Mouse (Mus musculus) cerebellum, adult 8-10 months (tissue): ENCODE results near the gene Acsl5.

Source experiments
- DNase-seq: peaks from one replicate; pipeline ENCODE4 v3.0.0; 2022

The Acsl5 gene

DNA sequence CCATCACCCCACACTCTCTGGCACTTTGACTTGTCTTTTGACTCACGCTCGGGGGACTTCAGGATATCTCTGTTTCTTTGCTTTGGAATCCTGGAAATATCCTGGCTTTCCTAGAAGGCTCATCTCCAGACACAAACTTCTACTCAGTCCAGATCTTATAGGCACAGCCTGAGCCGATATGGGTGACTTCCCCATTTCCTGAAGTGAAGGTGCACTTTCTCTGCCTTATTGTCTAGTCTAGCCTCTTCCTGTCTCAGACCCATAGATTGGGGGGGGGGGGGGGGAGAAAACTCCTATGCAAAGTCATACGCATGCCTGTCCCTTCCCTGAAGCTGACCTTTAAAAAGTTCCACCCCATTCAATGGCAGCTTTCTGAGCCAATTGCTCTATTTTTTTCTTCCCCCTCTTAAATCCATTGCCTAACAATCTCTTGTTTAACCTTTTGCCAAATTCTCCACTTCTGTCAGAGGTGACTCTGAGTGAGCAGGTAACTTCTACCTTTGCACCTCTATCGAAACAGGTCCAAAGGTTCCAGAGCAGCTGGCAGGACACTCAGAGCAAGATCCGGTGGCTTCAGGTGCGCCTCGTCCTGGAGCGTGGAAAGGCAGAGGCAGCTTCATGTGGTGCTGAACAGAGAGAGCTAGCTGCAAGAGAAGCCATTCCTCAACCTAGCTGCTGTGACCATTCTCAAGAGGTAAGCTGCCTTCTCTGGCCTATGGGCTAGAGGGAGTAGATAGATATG is at the start of gene Acsl5:
Gene Acsl5, plus strand, starts transcription at position 556 of the 742 bp plus-strand sequence.
- no peak for DNase-seq

DNA sequence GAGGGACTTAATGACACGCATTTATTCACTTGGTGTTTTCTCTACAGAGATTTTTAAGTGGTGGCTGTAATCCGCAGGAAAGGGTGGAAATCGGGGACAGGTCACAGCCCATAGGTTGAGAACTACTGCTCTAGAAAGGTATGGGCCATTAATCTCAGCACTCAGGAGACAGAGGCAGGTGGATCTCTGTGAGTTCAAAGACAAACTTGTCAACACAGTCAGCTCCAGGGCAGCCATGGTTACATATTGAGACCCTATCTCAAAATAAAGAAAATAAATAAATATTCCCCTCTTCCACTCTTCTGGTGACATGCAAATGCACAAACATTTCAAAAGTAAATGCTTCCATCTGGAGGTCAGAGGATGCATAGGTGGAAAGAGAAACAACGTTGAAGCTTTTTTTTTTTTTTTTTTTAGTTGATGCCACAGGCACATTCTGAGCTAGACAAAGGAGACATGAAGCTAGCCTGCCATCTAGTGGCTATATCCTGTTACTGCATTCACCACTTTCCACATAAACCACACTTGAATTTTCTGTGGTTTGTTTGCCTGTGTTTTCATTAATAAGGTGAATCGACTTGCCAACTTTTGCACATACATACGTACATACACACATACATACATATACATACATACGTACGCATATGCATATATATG is 45.1 kb upstream of the Acsl5 start:
- DNase-seq = peak; percentile 40

- no peak for DNase-seq
Measured at GRCm38 (mm10) chr19:55207205-55207604, 44.5 kb upstream of the Acsl5 start.

DNA sequence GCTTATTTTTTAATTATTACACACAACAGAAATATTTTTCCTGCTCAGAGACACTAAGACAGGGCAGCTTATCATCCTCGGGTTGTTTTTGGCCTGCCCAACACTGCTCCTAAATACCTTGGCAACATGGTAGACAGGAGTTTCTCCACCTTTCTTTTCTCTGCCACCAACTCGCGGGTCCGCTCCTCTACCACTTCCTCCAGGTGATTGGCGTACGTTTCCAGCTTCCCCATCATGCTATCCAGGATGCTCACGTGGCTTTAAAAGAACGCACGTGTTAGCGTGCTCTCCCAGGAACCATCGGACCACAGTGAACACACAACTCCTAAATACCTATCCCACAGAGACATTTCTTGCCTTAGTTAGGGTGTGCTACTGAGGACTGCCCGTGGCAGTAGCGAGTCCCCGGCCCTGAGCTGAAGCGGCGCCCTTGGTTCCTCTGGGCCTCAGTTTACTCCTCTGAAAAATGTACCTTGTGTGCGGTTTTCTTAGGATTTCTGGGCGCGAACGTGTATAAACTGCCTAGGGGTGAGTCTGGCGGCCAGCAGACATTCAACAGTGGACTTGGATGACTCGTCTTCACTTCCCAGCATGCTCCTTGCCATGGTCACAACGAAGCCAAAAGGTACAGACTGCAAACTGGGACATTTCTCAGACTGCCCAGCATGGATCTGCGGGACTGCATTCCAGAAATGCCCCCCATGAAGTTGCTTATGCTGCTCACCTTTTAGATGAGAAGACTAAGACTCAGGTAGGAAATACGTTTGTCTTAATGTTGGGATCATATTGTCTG is 43.8 kb upstream of the Acsl5 start:
- no peak for DNase-seq

- no peak for DNase-seq
Measured at GRCm38 (mm10) chr19:55208654-55209053, 43.1 kb upstream of the Acsl5 start.

- DNase-seq = no peak
Measured at GRCm38 (mm10) chr19:55209084-55209483, 42.7 kb upstream of the Acsl5 start.

- no peak for DNase-seq
Measured at GRCm38 (mm10) chr19:55211698-55212097, 40.0 kb upstream of the Acsl5 start.

- DNase-seq = no peak
Measured at GRCm38 (mm10) chr19:55213617-55214340, 38.0 kb upstream of the Acsl5 start.

GRCm38 (mm10) chr19:55216876-55217275 is 34.9 kb upstream of the Acsl5 start:
- no peak for DNase-seq

DNA sequence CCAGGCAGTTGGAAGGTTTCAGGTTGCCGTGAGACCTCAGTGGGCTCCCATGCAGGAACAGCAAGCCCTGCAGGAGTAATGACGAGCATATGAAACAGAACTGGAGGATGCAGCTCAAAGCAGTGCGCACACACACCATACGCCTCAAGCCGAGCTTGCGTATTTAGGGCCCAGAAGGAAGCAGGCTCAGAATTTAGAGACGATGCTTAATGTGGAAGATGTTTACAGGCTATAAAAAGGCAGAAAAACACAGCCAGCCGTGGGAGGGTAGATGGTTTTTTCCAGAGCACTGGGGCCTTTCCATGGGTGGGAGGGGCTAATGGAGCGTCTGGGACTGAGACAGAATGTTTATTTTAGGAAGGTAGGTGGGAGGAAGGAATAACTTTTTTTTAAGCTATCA is 34.4 kb upstream of the Acsl5 start:
- no peak for DNase-seq

DNA sequence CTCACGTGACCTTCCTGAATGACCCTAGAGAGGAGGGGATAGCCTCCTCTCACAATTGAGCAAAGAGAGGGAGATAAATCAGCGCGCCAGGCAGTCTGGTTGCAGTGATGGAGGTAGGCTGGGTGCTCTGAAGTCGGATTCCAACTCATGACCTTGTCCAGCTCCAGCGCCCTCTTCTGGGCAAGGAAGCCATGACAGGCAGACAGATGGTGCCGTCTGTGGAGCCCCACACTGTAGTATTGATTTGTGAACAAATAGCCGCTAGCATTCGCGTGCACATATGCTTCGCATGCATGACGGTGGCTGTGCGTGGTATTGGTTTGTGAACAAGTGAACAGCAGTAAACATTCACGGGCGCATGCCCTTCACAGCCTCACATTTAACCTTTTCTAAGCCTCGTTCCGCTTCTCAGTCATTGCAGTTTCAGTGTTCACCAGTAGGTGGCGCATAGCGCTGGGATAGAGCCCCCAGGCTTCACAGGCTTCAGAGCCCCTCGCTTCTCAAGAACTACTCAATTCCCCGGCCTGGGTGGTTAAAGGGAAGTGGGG is 33.5 kb upstream of the Acsl5 start:
- peak; percentile 74 for DNase-seq

DNA sequence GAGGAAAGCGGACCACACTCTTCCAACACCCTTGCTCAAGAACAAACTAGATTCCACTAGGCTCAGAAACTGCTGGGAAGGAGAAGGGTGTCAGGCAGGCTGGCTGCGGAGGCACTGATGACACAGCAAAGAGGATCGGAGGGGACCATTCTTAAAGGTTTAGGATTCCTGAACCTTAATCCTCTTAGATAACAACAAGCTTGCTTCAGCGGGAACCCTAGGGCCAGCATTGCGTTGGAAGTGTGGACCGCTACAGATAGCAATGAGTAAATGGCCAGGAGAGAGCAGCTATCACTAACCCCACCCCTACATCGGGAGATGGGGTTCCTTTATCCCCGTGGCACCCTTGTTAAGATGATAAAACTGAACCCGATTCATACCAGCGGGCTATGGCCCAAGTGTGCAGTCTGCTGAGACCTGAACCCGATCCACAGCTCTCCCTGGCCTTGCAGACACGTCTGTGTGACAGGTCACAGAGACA is 33.0 kb upstream of the Acsl5 start:
- no peak for DNase-seq

DNA sequence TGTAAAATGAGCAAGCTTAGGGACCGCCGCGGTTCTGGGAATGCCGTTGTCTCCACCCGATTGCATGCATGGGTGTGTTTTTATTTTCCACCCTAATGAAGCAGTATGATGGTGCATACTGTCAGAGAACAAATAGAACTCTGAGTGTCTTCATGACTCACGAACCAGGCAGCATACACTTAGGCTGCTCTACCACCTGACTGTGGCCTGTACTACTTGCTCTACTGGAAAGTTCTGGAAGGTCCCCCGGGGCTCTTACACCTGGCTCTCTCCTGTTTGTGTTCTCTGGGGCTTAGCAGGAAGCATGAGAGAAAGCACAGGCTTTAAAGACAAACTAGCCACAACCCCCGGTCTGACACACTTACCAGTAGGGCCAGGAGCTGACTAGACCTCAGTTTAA is 32.4 kb upstream of the Acsl5 start:
- no peak for DNase-seq

GRCm38 (mm10) chr19:55221208-55221607 is 30.5 kb upstream of the Acsl5 start:
- no peak for DNase-seq

DNA sequence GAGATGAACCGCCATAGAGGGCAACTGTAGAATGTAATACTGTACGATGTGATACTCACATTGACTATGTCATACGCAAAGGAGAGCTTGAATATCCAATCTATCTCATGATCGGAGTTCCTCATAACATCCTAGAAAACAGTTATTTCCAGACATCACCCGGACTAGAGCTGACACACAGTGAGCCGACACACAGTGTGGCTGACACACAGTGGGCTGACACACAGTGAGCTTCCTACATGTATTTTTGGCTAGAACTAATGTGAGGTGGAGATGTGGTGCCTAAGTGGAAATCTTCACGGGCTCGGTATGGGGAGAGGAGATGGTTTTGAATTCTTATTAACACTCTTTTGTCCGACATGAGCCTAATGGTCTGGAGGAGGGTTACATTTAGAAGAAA is 29.5 kb upstream of the Acsl5 start:
- no peak for DNase-seq

DNA sequence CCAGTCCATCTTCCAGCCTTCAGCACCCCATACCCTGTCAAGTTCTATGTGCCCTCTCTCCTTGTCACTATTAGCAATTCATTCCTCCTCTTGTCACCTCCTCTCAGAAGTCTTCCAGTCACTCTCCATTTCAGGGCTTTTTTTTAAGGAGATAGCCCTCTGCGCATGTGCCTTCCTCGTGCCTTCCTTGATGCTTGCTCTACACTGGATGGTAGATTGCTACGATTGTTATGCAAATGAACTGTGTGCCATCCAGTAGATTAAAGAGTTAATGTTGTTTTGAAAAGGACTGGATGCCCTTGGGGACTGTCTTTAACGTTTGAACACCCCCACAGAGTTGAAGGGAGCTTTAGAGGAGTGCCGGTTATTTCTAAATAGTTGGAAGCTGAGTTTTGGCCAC is 25.1 kb upstream of the Acsl5 start:
- DNase-seq = no peak

DNA sequence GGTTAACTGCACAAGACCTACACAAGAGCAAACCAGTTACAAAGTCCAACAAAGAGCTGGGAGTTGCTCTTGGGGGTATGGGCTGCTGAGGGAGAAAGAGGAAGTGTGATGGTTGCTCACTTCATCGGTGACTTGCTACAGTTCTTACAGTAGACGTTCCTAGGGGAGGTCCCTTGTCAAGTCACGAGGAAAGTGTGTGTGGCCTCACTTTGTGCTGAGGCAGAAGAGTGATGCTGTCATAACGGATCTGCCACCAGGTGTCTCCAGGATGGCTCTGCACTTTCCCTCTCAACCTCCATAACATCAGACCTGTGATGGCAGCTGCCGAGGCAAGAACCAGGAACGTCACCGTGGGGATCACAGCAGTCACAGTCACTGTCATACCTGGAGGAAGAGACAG is 24.6 kb upstream of the Acsl5 start:
- no peak for DNase-seq

GRCm38 (mm10) chr19:55231081-55231480 is 20.7 kb upstream of the Acsl5 start:
- DNase-seq = no peak

- DNase-seq = no peak
Measured at GRCm38 (mm10) chr19:55232136-55232535, 19.6 kb upstream of the Acsl5 start.

DNA sequence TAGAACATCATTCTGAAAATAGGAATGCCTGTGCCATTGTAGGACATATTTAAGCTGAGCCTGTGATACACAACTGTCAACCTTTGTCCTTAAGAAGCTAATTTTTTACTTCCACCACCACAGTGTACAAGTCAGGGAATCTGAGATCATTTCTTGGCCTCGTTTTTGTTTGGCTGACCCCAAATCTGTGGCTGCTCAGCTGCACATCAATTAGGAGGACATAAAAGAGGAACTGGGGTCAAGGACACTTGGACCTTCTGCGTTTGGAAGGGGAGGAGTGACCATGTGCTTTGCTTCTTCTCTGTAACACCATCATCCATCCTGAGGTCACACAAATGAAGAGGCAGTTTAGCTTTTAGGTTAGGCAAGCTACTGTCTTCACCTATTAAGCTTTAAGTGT is 15.7 kb upstream of the Acsl5 start:
- no peak for DNase-seq

DNA sequence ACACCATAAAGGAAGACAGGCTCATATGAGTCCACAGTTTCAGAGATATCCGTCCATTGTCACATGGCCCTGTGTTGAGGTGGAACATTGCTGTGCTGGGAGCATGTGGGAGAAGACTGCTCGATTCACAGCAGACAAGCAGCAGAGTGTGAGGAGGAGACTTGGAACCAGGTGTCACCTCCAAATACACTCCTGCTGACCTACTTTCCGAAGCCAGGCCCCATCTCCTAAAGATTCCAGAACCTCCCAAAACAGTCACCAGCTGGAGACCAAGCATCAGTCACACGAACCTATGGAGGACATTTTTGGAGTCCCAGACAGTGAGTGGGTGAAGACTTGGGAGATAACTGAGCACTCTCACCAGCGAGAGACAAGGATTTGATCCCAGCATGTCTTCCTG is 15.2 kb upstream of the Acsl5 start:
- DNase-seq = no peak

DNA sequence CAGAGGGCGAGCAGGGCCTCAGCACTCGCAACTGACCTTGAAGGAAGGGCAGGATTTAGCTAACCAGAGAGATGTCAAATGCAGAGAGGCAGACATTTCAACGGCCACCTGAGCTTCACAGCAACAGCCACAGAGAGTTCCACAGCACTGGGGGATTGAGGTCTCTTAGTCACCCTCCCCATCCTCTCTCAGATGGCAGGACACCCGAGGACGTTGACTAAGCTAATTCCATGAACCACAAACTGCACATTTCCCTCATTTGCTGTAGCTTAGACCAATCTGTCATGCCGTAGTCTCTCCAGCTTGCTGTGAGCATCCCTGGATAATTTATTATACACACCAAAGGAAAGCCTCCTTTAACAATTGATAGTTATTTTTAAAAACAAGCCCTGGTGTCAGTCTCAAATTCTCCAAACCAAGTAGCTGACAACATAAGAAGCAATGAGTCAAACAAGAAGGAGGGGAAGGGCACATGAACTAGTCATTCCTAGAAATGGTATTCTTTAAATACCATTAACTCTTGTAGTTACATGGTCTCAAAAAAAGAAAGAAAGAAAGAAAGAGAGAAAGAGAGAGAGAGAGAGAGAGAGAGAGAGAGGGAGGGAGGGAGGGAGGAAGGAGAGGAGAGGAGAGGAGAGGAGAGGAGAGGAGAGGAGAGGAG is 11.8 kb upstream of the Acsl5 start:
- DNase-seq = no peak
